Mouse (Mus musculus) WW6 (cell line): ENCODE measurements at regions not wholly inside any gene's neighbourhood (a gene's known extent, or its start where the extent isn't known, plus 50 kb on each side); places are given as distances from the start of the nearest gene placed in this dataset.

Experiments used
- DNase-seq: peaks from one replicate; pipeline ENCODE4 v3.0.0-alpha.2; 2013; ENCODE audit warnings: low read depth, low spot score

DNA sequence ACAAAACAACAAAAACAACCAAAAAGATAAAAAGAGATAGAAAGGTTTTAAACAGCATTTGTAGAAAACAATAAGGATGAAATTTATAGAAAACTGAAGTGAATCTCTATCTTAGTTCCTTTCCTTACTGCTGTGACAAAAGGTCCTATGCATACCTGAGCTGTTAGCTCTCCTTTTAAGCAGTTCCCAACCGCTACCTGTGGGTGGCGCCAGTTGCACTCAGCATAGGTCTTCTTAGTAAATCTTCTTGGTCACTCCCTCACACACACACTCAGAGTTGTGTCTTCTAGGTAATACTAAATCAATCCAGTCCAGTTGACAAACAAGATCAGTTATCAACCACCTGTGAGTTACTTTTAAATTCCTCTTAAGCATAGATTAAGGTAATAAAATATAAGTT is 355.5 kb upstream of the Prkcq start:
- DNase-seq, result peak; percentile 14

DNA sequence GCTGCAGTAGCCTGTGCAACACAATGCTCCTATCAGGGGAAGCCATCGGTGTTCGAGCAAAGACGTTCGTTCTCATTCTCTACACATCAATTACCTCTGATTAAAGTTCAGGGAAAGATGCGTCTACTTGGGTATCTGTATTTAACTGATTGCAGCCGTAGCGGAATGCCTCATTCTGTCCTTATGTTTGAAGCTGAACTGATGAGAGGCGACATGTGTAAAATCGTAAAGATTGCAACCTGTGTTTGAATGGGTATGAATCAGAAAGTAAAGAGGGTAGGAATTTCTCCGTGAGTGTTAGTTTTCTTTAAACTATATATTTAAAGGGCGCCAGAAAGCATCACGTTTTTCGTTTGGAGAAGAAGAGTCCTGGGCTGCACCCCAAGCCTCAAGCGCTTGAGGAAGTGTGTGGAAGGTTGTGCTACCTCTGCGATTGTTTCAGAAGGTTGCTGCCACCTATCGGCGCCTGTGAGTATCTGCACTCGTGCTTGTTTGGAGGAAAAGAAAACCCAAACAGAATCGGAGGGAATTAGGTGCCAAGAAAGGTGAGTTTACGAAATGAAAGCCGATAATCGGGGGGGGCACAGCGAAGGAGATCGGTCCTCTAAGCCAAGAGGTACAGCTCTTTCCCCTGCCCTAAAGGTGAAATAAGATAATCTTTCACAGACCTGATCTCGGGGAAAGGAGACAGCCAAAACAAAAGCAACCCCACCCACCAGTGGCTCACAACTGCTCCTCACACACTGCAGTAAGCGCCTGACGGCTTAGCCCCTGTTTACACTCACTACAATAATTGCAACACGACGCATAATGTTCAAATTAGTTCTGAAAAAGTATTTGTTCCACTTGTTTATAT is 346.4 kb upstream of the Prkcq start:
- peak; percentile 38 for DNase-seq

DNA sequence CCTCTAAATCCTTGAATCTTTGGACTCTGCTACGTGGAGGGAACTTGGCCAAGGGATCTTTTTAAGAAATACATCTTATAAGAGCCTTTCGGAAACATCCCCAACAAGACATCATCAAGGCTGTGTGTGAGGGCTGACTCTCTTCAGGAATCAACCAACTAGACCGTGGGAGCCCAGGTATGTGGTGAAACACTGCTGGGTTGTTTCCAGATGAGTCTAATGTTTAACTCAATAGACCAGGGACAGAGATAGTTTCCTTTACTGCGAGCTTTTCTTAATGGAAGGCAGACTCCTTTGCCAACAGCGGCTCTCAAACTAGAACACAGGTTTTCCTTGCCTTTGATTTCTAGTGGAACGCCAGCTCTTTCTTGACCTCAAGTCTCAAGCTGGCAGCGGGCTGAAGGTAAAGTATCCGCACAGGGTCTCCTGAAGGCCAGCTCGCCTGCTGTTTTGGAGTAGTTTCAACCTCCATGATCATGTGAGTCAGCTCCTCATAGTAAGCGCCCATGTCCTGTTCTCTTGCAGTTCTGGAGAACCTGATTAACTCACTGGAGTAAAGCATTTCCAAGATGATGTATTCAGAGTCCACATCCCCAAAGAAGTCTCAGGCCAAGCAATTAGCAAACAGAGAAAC is 345.7 kb upstream of the Prkcq start:
- no peak for DNase-seq

DNA sequence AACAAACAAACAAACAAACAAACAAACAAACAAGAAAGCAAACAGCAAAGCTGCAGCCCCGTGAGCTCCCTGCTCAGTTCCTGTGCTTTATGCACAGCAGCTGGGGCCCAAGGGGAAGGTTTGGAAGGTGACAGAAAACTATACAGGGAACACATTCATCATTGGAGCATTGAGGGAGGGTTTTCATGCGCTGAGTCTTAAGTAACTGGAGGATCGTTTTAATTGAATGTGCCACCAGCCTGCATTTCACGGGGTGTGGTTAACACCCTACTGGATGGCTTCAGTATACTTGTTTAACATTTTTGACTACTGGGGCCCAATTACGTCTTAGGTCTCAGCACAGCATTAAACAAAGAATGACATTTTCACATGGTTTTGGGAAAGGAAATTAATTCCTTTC is 331.9 kb upstream of the Prkcq start:
- no peak for DNase-seq

DNA sequence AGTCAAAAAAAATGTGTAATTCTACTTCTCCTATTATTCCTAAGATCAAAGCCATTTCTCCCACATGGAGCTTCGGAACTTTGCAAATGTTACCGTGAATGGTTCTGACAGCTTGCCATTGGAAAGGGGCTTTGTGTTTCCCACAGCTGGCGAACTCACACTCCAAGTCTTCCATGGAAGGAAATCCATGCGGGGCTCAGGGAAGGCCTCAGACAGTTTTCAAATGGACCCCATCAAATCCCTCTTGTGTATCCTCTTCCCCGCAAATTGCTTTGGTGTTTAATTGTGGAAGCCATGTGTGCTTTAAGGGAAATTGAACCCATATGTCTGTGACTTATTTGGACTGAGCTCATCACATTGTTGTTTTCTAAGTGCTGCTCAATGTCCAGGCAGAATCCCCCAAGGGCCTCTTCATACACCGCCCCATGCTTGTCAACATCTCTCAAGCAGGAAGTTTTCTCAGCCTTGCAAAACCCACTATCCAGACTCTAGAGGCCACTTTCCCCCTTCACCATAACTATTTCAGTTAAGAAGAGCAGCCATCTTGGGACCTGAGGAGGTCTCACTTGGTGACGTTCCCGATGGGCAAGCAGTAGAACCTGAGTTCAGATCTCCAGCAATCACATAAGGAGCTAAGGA is 310.1 kb upstream of the Prkcq start:
- no peak for DNase-seq

DNA sequence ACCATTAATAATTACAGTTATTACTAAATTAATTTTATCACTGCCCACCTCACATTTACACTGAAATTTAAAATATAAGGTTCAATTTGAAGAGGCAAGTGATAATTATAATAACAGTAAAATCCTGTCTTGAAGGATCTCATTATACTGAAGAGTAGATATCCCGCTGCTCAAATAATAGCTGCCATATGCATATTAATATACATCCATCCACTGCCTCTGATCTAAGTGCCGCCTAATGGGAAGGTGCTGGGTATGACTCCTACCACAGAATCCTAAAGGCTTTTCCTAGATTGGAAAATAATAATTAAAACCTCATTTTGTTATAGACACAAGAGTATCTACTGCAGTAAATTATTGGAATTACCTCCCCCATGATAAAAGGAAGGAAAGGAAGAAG is 307.5 kb upstream of the Prkcq start:
- DNase-seq, result no peak

DNA sequence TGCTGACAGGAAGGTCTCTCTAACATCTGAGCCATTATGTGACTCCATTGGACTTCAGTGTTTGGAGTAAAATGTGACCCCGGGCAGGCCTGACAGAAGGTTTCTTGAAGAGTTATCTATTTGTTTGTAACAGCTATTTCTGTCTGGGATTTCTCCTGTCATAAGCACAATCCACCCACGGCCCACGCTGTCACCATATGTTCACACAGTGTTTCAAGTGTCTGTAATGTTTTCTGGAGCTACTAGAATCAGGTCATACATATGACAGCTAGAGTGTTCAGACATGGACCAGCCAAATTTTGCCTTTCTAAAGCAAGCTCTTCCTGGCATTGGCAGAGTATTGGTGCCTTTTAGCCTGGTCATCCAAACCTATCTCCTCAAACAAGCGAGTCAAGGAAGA is 297.6 kb upstream of the Prkcq start:
- no peak for DNase-seq

DNA sequence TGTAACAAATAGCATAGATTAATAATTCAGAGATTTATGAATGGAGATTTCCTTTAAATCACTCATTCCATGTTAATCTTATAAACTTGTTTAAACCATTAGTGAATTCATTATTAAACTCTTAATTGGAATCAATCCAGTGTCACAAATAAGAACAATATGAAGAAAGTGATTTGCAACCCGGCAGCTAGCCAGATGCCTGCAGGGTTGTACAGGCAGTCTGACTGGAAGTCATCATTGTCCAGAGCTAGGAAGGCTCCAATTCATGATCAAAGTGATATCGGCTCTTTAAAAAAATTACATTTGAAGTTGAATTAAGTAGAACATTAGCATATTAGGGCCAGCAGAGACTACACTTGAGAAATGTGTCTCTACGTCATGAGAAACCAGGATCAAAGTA is 270.0 kb upstream of the Prkcq start:
- DNase-seq, result no peak

DNA sequence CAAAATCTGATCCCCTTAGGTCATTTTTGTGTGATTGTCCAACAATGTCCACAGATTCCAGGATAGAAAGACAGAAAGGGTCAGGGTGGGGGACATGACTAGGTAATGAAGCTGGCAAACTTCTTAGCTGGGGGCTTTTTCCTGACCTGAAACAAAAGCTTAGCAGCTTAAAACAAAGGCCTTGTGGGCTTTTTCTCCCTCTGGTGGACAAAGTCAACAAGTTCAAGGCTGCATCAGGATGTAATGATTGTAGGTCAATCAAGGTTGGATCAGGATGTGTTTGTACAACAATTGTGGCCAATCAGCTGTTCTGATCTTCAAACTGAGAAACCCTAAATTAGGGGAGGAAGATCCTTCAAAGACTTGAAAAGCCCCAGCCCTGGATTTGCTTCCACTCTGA is 252.0 kb upstream of the Prkcq start:
- DNase-seq, result no peak

DNA sequence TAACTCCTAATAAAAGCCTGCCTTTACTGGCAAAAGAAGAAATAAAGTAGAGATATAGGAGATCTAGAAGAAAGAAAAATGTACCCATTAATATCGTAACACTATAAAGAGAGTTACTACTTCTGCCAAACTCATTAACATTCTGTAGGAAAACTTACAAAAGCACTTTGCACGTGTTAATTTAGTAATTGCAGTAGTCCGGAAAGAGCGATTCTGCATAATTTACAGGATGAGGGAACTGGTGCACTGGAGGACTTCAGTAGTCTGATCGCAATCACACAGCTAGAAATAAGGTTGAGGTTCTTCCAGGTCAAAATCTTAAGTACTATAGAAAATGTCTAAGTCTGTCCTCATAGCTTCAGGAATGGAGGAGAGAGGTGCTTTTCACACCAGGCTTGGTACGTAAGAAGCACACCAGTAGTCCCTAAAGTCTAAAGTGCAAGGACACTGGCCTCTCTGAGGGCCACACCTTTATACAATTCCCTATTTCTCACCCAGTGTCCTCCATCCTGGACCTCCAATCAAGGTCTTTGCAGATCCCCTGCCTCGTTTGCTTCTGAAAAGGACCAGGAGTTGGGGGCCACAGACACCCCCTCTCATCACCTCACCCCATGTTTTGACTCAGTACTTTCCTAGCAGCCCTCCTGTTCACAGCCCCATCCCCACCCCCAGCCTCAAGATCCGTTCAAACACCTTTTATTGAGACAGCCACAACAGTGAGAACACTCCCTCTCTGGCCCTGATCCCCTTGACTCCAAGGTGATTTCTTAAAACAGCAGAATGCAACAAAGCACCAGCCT is 251.0 kb upstream of the Prkcq start:
- no peak for DNase-seq

DNA sequence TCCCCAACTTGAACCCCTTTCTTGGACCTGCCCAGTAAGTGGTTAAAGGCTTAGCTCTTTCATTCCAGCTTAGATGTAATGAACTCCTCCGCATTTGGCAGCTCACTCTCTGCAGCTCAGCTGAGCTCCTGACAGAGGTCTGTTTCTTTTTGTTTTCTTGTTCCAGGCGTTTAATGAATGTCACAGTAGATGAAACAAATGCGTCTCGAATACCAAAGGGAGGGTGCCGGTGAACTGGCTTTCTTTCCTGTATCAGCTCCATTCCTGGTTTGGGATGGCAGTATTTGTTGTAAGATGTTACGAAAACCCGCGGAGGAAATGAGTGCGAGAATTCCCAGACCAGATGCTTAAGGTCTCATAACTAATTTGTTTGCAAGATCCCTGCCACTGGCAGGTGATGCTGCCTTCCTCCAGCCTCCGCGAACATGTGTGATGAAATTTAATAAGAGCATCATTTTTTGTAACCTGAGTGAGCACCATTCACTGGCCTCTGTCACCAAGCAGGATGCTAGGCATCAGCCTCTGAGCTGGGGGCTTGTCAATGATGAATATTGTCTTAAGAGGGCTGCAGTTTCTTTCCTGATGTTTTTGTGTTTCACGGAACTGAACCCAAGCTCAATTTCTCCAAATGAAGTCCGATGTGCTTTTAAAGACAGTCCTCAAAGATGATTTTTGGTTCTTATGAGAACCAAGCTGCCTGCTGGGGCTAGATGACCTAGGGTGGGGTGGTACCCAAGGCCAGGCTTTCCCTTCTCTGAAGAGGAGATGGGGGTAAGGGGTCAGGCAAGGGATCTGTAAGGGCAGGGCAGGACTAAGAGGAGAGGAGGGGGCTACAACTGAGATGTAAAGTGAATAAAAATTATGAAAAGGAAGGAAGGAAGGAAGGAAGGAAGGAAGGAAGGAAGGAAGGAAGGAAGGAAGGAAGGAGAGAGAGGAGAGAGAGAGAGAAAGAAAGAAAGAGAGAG is 250.1 kb upstream of the Prkcq start:
- no peak for DNase-seq

DNA sequence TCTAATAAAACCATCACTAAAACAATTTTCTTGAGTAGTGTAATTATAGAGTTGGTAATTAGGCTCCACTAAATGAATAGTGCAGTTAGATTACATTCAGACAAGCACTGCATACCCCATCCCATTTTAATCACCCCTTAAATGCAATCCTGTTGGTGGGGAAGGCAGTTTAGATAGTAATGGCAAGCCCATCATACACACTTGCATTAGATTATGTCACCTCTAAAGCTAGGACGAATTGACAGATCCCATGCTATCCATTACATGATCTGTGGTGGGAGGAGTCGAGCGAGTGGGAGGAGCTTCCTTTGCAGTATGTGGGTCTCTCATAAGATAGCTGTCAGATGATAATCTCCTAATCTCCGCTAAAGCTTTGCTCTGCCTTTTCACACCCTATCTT is 247.9 kb upstream of the Prkcq start:
- DNase-seq, result no peak

DNA sequence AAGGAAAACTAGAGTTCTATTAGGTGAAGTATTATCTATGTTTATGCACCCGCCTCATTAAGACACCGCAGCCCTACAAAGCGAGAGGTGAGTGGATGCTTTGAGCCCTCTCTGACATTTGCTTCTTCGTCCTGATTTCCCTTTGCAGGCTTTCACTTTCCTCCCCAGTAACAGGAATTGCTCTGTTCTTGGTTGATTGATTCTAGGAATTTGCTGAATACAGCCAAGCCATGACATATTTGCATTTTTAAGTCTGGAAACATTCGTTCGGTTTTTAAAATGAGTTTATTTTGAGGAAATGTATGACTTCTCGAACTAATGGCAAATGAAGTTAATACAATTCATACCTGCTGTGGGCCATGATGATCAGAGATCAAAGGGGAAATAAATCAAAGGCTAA is 246.5 kb upstream of the Prkcq start:
- DNase-seq, result no peak

DNA sequence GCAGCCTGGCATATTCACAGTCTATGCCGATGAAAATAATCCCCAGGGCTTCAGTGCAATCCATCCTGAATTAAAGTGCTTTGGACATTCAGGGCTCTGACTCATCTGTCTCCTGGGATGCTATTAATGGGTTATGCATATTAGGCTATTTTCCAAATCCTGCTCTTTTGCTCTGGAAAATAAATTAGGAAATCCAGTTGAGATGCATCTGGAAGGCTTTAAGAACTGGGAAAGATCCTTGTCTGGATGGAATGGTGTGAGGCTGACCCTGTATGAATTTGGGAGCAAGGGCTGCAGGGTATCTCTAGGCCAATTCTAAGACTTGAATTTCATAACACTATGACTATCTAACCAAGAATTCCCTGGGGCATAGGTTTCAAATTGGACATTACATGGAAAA is 234.5 kb upstream of the Prkcq start:
- DNase-seq, result no peak

DNA sequence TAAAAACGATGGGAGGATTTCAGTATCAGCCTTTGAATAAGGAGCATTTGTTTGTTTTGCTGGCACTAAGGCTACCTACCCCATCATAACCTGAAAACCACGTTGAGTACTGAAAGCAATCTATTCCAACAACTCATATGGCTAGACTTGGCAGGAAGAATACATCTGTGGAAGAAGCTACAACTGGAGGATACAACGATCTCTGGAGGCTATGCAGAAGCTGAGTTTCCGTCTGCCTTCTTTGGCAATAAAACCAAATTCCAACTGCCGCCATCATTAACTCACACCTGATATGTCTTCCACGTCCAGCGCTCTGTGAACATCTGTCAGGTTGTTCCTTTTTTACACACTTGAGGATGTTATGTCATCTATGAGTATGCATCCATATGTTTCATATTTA is 206.7 kb upstream of the Prkcq start:
- no peak for DNase-seq

DNA sequence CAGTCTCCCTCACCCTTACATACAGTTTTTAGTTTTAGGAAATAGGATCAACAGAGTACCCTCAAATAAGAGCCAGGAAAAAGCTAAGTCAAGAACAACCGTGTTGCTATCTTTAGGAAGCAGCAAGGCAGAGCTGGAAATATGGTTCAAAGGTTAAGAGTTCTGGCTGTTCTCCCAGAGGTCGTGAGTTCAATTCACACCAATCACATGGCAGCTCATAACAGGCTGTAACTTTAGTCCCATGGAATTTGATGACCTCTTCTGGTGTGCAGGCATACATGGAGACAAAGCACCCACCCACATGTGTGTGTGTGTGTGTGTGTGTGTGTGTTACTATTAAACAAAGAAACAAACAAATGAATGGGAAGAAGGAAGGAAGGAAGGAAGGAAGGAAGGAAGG is 205.0 kb upstream of the Prkcq start:
- DNase-seq, result no peak

DNA sequence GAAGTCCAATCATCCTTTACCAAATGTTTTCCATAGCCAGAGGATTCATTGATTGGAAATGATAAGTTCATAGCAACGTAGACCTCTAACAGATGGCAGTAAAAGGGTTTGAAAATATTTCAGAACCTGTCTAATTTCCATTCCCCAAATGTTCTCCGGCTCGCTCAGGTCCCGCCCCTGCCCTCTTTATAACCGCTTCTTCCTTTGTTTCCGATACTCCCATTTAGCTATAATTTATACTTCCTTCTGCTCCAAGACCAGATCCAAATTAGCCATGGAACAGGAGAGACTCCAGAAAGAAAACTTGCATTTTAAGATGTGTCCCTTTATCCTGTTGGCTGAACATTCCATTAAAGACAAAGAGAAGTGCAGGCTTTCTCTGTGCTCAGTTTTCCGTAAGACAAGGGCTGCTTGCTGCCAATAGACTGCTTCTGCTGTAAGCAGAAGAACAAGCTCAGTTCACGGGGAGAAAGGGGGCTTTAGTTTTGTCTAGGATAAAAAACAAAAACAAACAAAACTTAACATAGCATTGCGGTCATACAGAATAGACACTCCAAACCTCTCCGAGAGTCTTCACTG is 202.7 kb upstream of the Prkcq start:
- DNase-seq, result no peak

DNA sequence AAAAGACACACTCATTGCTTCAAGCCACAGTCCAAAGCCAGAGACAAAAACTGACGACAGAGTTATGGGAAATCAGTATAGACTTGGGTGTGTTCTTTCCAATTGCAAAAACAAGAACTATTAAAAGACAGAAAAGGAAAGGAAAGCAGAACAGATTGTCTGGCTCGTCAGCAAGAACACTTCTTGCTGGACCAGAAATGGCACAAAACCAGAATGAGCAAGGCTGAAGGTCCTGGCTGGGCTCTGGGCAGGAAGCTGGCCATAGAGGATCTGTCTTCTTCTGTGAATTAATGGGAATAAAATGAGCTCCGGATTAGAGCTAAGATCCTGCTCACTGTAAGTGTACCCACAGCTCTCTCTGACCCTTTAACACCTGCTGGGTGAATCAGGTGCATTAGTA is 199.9 kb upstream of the Prkcq start:
- no peak for DNase-seq

DNA sequence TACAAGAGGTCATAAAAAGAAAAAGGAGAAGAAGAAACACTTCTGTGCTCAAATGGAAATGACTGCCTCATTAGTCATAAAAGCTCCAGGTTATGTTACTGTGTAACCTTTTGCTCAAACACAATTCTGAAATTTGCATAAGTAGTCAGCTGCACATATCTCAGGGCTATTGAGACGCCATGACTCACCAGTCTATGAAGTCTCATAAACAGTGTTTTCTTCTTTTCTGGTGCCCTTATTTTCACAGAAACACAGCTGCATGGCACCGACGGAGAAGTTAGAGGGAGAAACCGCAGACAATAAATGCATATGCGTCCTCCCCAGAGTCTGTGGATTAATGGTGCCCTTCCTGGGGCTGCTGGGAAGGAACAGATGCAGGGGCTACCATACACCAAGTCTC is 193.1 kb upstream of the Prkcq start:
- DNase-seq, result no peak

DNA sequence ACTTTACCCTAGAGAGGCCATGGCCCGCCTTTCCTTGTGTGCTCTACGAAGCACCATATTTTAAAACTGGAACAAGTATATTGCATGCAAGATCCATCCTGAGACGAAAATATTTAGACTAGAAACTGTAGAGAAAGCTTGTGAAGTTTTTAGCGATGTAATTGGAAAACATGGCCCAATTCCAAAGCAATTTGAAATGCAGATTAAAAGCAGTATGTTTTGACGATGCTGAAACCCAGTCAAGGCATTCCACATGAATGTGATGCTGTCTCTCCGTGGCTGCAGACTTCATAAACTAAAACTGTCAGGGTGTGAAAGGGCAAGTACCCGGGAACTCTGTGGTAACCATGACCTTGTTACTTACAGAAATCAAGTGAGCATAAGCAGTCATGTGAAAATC is 185.8 kb upstream of the Prkcq start:
- no peak for DNase-seq
